Mouse (Mus musculus) kidney, adult 2 months (tissue): ENCODE results near the gene Nsun3. TPM values are rescaled to one million over a fixed set of nuclear protein-coding genes. Genes with fewer than 3 reads are reported as not detected.
A peak's percentile ranks its signal among the peaks of the same experiment; 100 is the strongest.

ENCODE experiments used
- DNase-seq: peaks from one replicate; pipeline ENCODE4 v3.0.0; 2021
- H3K27ac ChIP-seq: fragments of 200-500 bp; 2 replicates; pipeline ENCODE4 v1.5.1; 2012; ENCODE audit warnings: low read depth, low read length, control low read depth, inconsistent platforms; ENCODE audit not compliant: insufficient read depth
- H3K27me3 ChIP-seq: fragments of 200-500 bp; replicated peaks from 2 replicates; pipeline ENCODE4 v1.6.1; 2012; ENCODE audit warnings: mild to moderate bottlenecking, moderate library complexity, low read length, inconsistent platforms; ENCODE audit not compliant: control insufficient read depth, insufficient read depth
- H3K36me3 ChIP-seq: fragments of 200-500 bp; 2 replicates; pipeline ENCODE4 v1.6.1; 2012; ENCODE audit warnings: mild to moderate bottlenecking, moderate library complexity, low read length, inconsistent platforms; ENCODE audit not compliant: control insufficient read depth, insufficient read depth
- H3K4me1 ChIP-seq: fragments of 200-500 bp; 2 replicates; pipeline ENCODE4 v1.6.1; 2011; ENCODE audit warnings: low read length; ENCODE audit not compliant: control insufficient read depth, insufficient read depth
- H3K4me3 ChIP-seq: fragments of 200-500 bp; 2 replicates; pipeline ENCODE4 v1.5.1; 2011; ENCODE audit warnings: mild to moderate bottlenecking, low read depth, low read length, control low read depth; ENCODE audit not compliant: insufficient read depth
- CTCF ChIP-seq: fragments of 200-500 bp; conservative IDR thresholded peaks from 2 replicates; pipeline ENCODE4 v1.5.1; 2011; ENCODE audit warnings: low read depth, mild to moderate bottlenecking, control low read depth, low read length, moderate library complexity, mixed read lengths; ENCODE audit not compliant: insufficient read depth, insufficient read length
- POLR2A ChIP-seq: fragments of 200-500 bp; IDR thresholded peaks from one replicate; pipeline ENCODE4 v1.6.1; 2011; ENCODE audit warnings: low read depth, low read length, control low read depth
- WGBS: fragments of 180-500 bp; shearing (Covaris S2); methylation state at CpG from one replicate; pipeline ENCODE4 v1.1.7; 2018; 5-methylcytosine and 5-hydroxymethylcytosine counted together
- polyA plus RNA-seq: library from polyadenylated mRNA; depleted of rRNA; stranded (reverse); fragments of >200 nt; gene quantifications from 2 replicates; pipeline ENCODE4 v1.2.3, GENCODE M21; 2012; rRNA removed

Gene Nsun3
- polyA plus RNA-seq = 6.3 and 7.1 TPM in 2 replicates

DNA sequence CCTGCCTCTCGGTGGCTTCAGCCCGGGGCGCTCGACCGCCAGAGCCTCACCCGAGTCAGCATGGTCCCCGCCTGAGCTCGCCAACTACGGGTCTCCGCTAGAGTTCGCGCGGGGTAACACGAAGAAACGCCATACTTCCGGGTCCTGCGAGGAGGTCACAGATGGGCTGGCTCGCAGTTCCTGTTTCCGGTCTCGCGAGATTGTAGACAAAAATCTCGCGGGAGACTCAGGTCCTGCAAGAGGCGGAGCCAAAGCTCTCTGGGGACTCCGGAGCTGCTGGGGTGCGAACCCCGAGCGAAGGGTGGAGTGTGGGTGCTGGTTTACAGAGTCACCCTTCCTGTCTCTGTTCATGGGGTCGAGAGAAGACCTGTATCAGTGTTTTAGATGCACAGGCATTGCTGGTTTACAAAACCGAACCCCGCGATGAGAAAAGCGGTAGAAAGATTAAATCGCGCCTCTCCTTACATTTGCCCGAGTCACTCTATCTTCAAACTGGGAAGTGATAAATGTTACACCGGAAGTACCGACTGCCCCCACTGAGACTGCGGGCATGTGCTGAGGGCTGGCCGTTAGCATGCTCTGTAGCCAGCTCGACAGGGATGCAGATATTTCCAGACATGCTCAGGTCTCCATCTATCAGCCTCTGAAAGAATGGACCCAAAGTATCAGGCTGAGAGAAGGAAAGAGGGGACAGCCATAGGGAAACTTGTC is at the start of gene Nsun3:
Nsun3 (minus strand) TSS at position 198 of the 711 bp plus-strand sequence.
- no peaks in the 10 kb centered on the region for H3K36me3 ChIP-seq
- peak; percentile 98 for DNase-seq
- peak within 1 kb of the TSS; percentile 87 for H3K27ac ChIP-seq
- WGBS = 2% methylated on average over 41 of the region's 41 CpGs
- no peaks in the 10 kb centered on the region for H3K27me3 ChIP-seq
- peaks cover 9% of the 10 kb centered on the region; the same call in 1 of the 2 replicates for H3K4me1 ChIP-seq
- TF ChIP-seq POLR2A = peak; percentile 62
- TF ChIP-seq CTCF = no peak
- peak within 1 kb of the TSS; percentile 99 for H3K4me3 ChIP-seq

GRCm38 (mm10) chr16:62834016-62834735 is 47.6 kb upstream of the Nsun3 start:
- DNase-seq = no peak
- TF ChIP-seq POLR2A = no peak
- TF ChIP-seq CTCF = no peak
- no peaks in the 10 kb centered on the region for H3K4me1 ChIP-seq

GRCm38 (mm10) chr16:62832481-62832880 is 45.9 kb upstream of the Nsun3 start:
- no peaks in the 10 kb centered on the region for H3K36me3 ChIP-seq
- peak; percentile 49 for DNase-seq
- TF ChIP-seq POLR2A = no peak
- TF ChIP-seq CTCF = peak; percentile 85
- whole genome bisulfite sequencing = 20% methylated on average over 4 of the region's 4 CpGs
- H3K4me3 ChIP-seq = no peak overlapping the region
- H3K27me3 ChIP-seq = no peaks in the 10 kb centered on the region
- H3K27ac ChIP-seq = no peak overlapping the region
- no peaks in the 10 kb centered on the region for H3K4me1 ChIP-seq

More at GRCm38 (mm10) chr16:62834016-62834735, 47.6 kb upstream of the Nsun3 start:
- H3K36me3 ChIP-seq = no peaks in the 10 kb centered on the region
- H3K27ac ChIP-seq = no peak overlapping the region
- H3K4me3 ChIP-seq = no peak overlapping the region
- no peaks in the 10 kb centered on the region for H3K27me3 ChIP-seq
- WGBS = 70% methylated on average over 3 of the region's 3 CpGs

- no peaks in the 10 kb centered on the region for H3K27me3 ChIP-seq
- no peaks in the 10 kb centered on the region for H3K4me1 ChIP-seq
- H3K36me3 ChIP-seq = no peaks in the 10 kb centered on the region
- WGBS = 56% methylated on average over 2 of the region's 2 CpGs
- TF ChIP-seq CTCF (no peak), POLR2A (no peak)
- no peak overlapping the region for H3K27ac ChIP-seq
- no peak overlapping the region for H3K4me3 ChIP-seq
- DNase-seq = no peak
Observed at GRCm38 (mm10) chr16:62832027-62832426, 45.4 kb upstream of the Nsun3 start.

DNA sequence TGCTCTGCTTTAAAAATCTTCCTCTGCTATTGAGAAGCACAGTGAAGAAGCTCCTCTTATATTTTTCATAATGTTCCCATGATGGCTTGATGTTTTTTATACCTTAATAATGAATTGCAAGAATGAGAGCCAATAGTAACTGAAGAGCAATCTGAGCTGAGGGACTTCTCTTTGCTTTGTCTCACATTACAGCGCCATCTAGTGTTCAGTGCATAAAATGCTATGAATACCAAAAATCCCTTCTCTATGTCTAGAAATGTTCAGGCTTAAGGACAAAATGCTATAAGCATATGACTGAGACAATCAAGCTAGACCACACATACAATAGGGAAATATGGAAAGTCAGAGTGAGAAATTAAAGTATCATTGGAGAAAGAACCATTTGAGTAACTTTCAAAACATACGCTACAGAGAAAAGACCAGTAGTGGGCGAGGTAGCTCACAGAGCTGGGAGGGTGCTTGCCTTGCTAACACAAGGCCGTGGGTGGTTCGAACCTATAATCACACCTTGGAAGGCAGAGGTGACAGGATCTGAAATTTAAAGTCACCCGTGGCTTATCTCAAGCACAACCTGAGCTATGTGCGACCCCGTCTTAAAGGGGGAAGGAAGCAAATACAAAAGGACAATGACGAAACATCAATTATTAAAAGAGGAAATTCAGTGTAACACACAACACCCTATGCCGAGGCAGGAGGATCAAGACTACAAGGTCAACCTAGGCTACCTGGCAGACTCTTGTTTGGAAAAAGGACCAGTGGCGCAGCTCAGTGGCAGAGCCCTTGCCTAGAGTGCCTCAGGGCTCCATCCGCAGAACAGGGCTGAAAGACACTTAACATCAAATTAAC is 39.8 kb upstream of the Nsun3 start:
- no peaks in the 10 kb centered on the region for H3K4me1 ChIP-seq
- H3K27me3 ChIP-seq = no peaks in the 10 kb centered on the region
- TF ChIP-seq POLR2A (no peak), CTCF (0 out of 2 replicates have a peak, but pooled peaks have one; percentile 22)
- WGBS = 68% methylated on average over 12 of the region's 12 CpGs
- DNase-seq = peak; percentile 38
- H3K36me3 ChIP-seq = no peaks in the 10 kb centered on the region
- no peak overlapping the region for H3K4me3 ChIP-seq
- H3K27ac ChIP-seq = no peak overlapping the region

- TF ChIP-seq CTCF (no peak), POLR2A (no peak)
- 97% methylated on average over 6 of the region's 6 CpGs for WGBS
- Histone ChIP-seq H3K4me3 (no peak overlapping the region), H3K27ac (no peak overlapping the region), H3K4me1 (no peaks in the 10 kb centered on the region), H3K27me3 (no peaks in the 10 kb centered on the region), H3K36me3 (no peaks in the 10 kb centered on the region)
- DNase-seq = no peak
Observed at GRCm38 (mm10) chr16:62822472-62822871, 35.9 kb upstream of the Nsun3 start.
